Mouse (Mus musculus) gastrocnemius, adult 2 months (tissue): ENCODE results near the gene Itpk1. TPM values are rescaled to one million over a fixed set of nuclear protein-coding genes. Genes with fewer than 3 reads are reported as not detected.

ENCODE experiments used
- DNase-seq: peaks from one replicate; pipeline ENCODE4 v3.0.0; 2022
- H3K27ac ChIP-seq: fragments of 200-600 bp; 2 replicates; pipeline ENCODE4 v1.8.1; 2022; ENCODE audit warnings: mild to moderate bottlenecking
- H3K4me3 ChIP-seq: fragments of 200-600 bp; 2 replicates; pipeline ENCODE4 v1.8.1; 2022; ENCODE audit warnings: mild to moderate bottlenecking, moderate library complexity
- CTCF ChIP-seq: fragments of 200-600 bp; IDR thresholded peaks from 2 replicates; pipeline ENCODE4 v1.8.1; 2022; ENCODE audit warnings: antibody characterized with exemption, mild to moderate bottlenecking, moderate library complexity
- intact Hi-C: fragments of 180-260 bp; cut with DNase I; formaldehyde crosslinking; loops from one replicate; pipeline ENCODE4 v1.15.1; 2025
- microRNA-seq: library from miRNA; unstranded; fragments of <30 nt; microRNA quantifications from one replicate; pipeline ENCODE4 v1.2.0, GENCODE M21; 2021
- total RNA-seq, 2 experiments: library from RNA; stranded (reverse); gene quantifications; 2 replicates each; pipeline ENCODE4 v1.2.3; 2021

Itpk1 gene
- total RNA-seq, 2 experiments from 2014 or later = 6.5 to 6.6 TPM

- H3K4me3 ChIP-seq = no peak overlapping the region
- H3K27ac ChIP-seq = no peak overlapping the region
- intact Hi-C loops = loop anchor here (2.0 kb wide), 1 partner anchor 195 kb away; no protein-coding TSS in a partner anchor
- no peak for TF ChIP-seq CTCF
- DNase-seq = no peak
Observed at GRCm38 (mm10) chr12:102524216-102524615, 180.5 kb downstream of the Itpk1 start.

- no peak overlapping the region for H3K4me3 ChIP-seq
- intact Hi-C loops = no loop called here
- TF ChIP-seq CTCF = no peak
- DNase-seq = peak; percentile 25
- no peak overlapping the region for H3K27ac ChIP-seq
Observed at GRCm38 (mm10) chr12:102521777-102522319, 182.9 kb downstream of the Itpk1 start.

DNA sequence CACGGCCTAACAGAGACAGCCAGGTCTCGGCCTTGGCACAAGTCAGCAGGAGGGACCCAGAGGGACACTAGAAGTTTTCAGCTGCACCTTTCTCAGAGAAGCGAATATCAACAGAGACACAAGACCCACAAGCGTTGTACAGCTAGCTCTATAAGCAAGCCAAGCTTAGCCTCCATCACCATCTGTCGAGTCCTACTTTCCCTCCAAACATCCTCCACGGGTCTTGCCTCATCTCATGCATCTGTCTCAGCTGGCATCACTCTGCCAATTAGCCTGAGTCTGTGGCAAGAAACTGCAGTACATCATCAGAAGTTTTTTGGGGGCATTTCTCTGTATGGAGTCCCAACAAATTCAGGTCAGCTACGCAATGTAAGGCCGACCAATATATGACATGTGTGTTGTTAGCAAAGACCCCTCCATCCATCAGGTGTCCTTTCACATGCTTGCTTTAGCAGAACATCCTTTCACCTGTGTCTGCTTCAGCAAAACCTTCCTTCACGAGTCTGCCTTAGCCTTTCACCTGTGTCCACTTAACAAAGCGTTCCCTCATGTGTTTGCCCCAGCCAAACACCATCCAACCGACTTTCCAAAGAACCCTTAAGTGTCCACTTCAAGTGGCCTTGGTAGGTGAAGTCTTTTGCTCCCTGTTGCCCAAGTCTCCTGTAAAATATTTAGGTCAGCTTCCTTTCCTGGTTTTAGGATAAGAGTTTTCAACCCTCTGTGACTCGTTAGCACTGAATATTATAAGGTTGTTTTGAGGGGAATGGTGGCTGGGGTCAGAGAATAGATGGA is 184.6 kb downstream of the Itpk1 start:
- H3K4me3 ChIP-seq = no peak overlapping the region
- intact Hi-C loops = no loop called here
- no peak overlapping the region for H3K27ac ChIP-seq
- DNase-seq = no peak
- no peak for TF ChIP-seq CTCF

Small RNA genes lying within 50 kb of the gene (microRNA-seq; reads per million reads assigned to microRNA genes)
- gene Mir1936 = not detected

Other genes with a start within 250 kb of the Itpk1 start
- gene Golga5, start 235.8 kb downstream of the Itpk1 start, total RNA-seq = 10 to 100 TPM; 30.0 to 31.2 TPM
- not detected for gene Chga, start 150.0 kb downstream of the Itpk1 start, total RNA-seq
- 1 to 10 TPM; 4.8 to 5.5 TPM for gene Moap1, start 38.7 kb upstream of the Itpk1 start, total RNA-seq
- 1 to 10 TPM; 2.3 to 3.5 TPM for gene Tmem251, start 38.8 kb upstream of the Itpk1 start, total RNA-seq
- not detected for gene Gm28051, start 52.8 kb upstream of the Itpk1 start, total RNA-seq
- gene Gon7, start 52.9 kb upstream of the Itpk1 start, total RNA-seq = 10 to 100 TPM in 1 of 2 experiments, 1 to 10 TPM in 1; 7.7 to 11.3 TPM
- gene Ubr7, start 53.0 kb upstream of the Itpk1 start, total RNA-seq = 10 to 100 TPM; 14.1 to 15.6 TPM
- gene Gm20604, start 53.7 kb upstream of the Itpk1 start, total RNA-seq = 1 to 10 TPM; 1.9 to 3.7 TPM
- gene Btbd7, start 173.5 kb upstream of the Itpk1 start, total RNA-seq = 10 to 100 TPM; 17.1 to 19.6 TPM
- not detected for gene Cox8c, start 194.4 kb upstream of the Itpk1 start, total RNA-seq
- gene Unc79, start 243.9 kb upstream of the Itpk1 start, total RNA-seq = not detected